Mouse (Mus musculus) spleen, postnatal 14 days (tissue): Measurements from ENCODE around the gene Ddr2.
"Not testable (repeated sequence)": the region's sequence is repeated elsewhere in the genome, so short reads cannot be mapped to it uniquely, and the experiment has no call there.

Experiments
- DNase-seq, 2 experiments: peaks; one replicate each; pipeline ENCODE4 v3.0.0; 2021 to 2022; ENCODE audit warnings: low spot score in 2 of 2

Ddr2 gene

DNA sequence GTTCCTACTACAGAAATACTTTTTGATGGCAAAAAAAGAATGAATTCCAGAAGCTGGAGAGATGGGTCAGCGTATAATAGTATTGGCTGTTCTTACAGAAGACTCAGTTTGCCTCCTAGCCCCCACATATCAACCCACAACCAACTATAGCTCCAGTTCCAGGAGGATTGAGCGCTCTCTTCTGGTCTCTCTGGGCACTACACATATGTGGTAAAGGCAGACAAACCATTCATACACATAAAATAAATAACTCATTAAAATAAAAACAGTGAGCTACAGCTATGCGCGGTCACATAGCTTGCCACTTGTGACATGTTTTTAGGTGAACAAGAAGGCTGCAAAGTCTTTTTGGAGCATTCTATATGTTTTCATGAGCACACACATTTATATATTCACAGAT is 71.2 kb downstream of the Ddr2 start:
- DNase-seq: no peak

DNA sequence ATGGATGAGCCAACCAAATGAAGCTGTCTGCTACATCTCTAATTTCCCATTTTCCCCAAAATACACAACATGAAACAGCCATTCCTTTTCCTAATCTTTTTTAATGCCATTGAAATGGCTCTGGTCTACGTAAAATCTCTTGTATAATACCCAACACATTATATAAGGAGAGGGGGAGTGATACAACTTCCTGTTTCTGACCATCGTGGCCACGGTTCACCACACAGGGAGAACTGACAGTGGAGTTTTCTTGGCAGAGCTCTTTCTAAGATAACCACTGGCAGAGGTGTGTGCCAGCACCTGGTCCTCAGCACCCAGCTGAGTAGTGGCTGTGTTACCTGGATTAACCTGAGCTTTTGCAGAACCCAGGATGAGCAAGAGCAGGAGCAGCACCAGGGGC is 75.0 kb downstream of the Ddr2 start:
- DNase-seq: no peak

DNA sequence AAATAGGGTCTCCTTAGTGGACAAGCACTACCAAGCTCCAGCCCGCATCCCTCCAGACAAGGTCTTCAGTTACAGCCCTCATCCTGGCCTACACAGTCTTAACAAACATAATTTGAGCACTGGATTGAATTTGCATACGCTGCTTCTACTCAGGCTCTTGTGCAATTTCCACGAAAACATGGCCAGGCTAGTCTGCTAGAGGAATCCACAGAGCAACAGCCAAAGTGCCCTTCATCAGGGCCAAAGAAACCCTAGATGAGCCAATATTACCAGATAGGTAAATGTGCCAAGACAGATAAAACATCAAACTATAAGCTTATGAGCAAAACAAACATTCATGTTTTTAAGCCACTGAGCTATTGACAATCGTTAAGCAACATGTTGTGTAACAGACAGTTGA is 75.6 kb downstream of the Ddr2 start:
- DNase-seq: no peak

DNA sequence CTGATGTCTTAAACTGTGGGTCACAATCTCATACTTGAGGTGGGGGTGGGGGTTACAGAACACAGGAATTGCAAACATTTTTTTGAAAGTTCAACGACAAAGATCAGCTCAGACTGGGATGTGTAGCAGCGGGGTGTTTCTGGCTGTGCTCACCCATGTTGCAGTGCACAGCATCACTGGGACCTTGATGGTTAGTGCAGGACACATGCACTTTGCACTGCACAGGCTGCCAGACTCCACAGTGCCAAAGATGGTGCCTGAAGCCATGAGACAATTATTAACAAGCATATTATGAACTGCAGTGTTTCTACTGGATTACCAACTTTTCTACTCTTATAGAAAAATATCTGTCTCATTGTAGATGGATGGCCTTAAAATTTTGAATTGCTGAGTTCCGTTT is 78.9 kb downstream of the Ddr2 start:
- no peak for DNase-seq

DNA sequence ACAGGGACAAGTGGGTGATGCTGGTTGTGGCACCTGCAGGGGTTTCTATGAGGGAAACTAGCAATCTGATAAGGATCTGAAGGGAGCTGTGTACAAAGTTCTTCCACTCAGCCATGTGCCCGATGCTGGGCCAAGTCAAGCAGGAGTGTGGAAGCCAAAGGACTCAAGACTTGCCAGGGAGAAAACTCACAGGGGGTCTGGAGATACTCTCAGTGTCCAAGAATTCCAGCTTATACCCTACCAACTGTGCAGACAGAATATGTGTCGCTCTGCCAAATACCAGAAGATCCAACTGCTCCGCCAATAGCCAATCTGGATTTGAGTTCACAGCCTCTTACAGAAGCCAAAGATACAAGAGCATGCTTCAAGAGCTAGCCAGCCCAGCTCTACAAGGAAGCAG is 95.8 kb downstream of the Ddr2 start:
- no peak for DNase-seq

DNA sequence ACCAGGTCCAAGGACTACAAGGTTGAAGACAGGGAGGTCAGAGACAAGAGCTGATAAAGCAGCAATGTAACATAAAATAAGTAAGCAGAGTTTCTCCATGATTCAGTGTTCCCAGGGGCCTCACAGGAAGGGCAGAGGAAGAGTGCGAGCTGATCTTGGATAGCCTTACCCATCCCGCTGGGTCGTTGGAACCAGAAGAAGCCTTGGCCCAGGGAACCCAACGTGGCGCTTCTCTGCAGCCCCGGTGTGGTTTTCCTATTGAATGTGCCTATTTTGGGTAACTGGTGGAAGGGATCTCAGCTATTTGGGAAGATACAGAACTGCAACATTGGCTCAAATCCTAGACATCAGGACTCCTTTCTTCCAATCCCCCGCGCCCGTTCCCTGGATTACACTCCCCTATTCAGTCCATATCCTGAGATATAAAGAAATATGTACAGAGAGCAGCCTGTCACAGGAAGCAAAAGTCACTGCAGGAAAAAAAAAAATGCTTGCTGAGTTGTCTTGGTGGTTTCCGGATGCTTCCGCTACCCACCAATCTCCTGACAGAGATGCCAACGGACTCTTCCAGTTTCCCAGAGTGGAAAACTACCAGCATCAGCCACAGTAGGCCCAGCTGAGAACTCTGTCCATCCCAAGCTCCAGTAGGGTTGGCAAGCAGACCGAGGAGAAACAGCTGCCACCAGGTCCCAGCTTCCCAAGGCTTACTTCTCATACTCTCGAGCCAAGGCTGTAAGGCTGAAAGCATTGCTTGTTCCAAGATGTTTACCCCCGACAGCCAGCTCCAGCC is 99.7 kb downstream of the Ddr2 start:
- no peak for DNase-seq

DNA sequence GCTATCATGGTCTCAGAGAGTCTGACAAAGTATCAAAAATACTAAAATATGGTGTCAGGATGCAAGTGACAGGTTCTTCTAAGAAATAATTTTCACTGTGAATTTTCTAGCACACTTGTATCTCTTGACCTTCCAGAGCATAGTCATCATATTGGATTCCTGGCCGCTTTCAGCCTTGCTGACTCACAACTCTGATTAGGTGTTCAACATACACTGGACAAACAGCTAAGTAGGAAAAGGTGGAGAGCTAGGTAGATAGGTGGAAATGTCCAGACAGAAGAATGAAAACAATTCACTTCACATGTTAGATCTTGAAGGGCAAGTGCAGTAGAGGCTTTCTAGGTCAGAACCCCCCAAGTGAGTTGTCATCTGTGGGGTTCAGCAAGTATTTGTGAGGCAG is 101.3 kb downstream of the Ddr2 start:
- DNase-seq: no peak

DNA sequence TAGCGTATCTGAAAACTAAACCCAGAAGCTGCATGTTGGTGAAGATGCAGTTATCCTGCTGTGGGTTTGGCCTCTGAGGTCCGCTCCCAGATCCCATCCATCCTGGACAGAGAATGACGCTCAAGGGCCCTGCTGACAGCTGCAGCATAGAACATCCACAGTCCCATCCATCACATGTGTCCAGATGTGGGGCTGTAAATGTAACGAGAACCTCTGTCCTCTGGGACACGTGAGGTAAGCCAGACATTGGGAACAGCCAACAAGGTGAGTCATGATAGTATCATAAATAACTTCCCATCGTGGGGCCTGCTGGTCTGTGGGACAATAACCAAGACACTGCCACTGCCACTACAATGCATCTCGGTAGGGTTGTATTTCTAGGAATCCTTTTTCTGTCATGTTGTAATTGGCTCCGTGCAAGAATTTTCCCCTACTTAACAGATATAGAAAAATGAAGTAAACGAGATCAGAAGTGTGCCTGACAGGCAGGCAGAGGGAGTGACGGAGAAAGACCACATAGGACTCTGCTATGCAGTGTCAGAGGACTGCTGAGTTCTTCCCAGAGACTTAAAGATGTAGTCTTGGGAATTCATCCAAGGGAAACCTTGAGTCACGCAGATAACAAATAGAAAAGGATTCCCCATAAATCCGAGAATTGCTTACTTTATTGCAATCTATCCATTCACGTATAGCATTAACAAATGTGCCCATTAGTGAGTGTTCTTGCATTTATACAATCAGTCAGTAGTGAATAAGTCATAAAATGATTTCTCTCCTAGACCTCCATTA is 101.9 kb downstream of the Ddr2 start:
- DNase-seq: no peak

DNA sequence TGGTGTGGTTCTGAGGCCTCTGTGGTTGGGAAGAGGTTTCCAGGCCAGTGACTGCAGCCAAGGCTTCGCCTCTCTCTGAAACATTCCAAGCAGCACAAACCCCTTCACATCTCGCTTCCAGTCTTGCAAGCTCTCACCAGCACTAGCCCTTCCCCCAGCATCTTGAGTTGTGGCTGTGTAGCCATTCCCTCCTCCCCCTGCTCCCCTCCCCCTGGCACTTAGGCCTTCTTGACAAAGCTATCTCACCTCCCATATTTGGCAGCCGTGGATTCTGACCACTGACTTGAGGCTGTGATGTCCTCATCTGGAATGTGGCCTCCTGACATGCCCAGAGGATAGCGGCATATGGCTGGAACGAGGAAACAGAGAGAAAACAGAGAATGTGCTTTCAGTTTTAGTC is 104.0 kb downstream of the Ddr2 start:
- DNase-seq: no peak

DNA sequence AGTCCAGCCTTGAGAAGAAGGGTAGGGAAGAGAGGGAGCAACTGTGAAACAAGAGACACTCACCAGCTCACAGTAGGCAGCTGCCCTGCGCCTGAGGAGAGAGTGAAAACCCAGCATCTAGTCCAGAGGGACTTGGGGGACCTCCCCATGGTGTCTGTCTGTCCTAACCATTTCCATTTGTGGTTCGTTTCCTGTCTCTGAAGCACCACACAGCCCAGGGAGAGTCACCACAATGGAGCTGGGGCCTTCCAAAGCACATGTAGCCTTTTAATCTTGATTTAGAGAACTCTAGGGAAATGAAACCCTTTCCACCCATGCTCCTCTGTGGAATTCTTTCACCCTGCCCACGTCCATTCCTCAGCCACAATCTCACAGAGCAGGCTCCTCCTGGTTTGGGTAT is 105.3 kb downstream of the Ddr2 start:
- no peak for DNase-seq

DNA sequence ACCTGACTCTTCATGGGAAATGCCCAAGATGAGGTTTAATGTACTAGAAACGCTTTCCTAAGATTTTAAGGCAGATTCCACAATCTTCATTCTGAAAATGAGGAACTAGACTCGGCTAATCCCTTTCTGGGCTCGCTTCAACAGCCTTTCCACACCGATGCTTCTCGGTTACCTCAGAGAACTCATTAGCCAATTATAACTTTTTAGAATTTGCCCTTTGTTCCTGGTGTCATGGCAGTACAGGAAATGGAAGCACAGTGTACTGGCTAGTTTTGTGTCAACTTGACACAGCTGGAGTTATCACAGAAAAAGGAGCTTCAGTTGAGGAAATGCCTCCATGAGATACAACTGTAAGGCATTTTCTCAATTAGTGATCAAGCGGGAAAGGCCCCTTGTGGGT is 116.7 kb downstream of the Ddr2 start:
- DNase-seq: not testable (repeated sequence)

DNA sequence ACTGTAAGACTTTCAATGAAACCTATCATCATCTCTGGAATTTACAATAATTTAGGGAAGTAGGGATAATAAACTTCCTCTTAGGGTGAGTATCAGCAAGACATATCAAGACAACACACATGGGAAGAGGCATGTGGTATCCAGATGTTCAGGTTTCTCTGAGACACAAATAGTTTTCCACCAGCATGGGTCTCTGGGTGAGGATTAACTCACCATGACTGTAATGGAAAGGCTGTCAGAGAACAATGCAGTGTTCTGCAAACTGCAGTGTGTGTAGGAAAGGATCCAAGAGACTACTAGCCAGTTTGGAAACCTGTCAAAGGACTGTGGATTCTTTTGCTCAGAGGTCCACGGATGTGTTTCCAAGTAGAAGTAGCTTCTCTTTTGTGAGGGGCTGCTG is 124.4 kb downstream of the Ddr2 start:
- no peak for DNase-seq

DNA sequence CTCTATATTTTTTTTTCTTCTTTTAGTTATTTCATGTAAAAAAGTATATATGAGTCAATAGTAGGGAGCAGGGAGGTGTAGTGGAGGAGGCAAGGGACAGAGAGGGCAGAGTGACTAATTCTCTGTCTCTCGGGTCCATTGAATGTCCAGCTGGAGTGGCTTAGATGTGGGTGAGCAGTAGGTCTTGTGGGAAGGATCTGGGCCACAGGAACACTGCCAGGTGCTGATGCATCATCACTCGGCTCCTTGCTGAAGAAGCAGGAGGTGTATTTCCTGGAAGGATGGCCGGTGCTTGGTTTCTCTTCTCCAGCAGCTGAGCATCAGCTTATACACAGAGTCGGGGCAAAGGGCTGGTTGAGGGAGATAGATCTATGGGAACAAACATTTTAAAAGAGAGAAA is 132.9 kb downstream of the Ddr2 start:
- DNase-seq: no peak

DNA sequence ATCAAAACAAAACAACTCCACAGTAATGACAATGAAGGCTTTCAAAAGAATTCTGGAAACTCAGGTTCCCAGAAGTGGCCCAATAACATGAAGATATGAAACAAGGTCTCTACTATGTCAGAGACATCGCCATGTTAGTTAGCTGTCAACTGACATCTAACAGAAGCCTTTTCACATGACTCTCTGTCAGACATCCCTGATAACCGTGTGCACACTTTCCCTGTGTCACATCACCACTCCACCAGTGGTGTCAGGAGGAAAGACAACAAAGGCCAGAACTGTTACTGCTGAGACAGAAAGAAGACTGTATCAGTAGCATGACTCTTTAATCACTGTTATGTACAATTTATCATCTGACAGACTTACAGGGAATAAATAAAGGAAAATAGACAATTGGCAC is 138.6 kb downstream of the Ddr2 start:
- DNase-seq: no peak

DNA sequence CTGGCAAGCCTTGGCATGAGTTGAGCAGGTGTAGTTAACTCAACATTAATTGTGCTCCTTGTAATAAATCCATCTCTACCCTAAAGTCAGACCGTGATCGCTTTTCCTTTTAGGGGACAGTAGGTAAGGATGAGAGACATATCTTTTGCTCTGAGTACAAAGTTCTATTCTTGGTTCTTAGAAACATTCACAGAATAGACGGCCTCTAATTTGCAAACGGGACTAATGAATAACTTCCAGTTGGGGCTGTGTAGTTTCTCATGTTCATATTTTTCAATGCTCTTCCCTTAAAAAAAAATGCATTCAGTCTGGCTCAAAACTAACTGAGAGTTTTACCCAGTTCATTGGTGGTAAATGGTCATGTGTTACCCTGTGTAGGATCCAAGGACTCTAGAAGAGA is 139.6 kb downstream of the Ddr2 start:
- no peak for DNase-seq

DNA sequence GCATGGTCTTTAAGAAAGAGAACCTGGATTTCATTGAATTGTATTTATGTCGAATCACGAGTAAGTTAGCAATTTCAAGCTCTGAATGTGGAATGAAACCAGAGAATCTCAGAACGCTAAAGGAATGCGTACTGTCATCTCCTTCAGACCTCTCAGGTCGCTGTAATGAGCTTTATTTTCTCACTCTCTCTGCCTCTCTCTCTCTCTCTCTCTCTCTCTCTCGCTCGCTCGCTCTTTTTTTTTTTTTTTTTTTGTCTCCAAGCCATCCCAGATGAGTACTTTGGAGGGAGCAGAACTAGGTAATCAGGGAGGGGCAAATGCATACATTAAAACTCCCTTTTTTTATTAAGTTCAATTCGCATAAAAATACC is 141.1 kb downstream of the Ddr2 start:
- DNase-seq: no peak

DNA sequence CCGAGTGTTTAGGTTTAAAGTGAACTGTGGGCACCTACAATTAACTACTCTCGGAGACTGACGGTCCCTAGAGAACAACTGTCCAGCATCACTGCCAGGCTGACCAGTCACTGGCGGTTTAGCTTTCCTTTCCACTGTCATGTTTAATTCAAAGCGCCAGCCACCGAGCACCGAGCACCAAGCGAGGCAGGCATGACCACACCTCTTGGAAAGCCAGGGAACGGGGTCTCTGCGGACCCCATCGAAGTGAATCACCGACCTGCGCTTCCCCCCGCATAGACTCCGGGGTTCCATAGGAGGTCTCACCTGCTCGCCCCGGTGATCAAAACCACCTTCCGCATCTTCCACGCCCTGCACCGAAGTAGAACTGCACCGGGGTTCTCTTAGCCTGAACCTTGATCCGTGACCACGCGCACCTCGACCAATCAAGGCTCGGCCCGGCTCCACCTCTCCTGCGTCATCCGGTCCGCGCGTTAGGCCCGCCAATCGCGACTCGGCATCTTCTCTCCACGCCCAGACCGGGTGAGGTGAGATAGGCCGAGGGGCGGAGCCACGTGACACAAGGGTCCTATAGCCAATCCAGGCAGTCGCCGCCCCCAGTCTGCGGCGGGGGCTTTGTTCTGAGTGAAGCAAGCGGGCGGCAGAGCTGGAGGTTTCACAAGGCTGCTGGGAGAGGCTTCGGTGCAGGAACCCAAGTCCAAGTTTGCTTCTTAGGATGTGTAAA is 141.6 kb downstream of the Ddr2 start, which contains the start of gene Hsd17b7:
Hsd17b7 (minus strand) TSS at position 450 of the 724 bp plus-strand sequence.
- DNase-seq: peak; percentile 92 to 93

DNA sequence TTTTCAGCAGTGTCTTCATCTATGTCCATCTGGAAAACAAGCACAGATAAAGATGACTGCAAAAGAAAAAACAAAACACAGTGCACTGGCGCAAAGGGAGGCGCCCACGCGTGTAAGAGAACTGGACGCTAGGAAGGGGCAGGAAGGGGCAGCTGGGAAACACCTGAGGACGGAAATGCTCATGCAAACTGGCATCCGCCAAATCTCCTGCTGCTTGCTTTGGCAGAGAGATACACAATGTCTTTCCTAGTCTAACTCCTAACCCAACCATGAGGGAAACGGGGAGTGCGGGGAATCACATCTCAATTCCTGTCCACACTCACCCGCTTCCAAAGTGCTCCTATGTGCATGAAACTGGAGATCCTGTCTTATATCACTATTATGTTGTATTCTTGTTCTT is 157.5 kb downstream of the Ddr2 start:
- DNase-seq: no peak

DNA sequence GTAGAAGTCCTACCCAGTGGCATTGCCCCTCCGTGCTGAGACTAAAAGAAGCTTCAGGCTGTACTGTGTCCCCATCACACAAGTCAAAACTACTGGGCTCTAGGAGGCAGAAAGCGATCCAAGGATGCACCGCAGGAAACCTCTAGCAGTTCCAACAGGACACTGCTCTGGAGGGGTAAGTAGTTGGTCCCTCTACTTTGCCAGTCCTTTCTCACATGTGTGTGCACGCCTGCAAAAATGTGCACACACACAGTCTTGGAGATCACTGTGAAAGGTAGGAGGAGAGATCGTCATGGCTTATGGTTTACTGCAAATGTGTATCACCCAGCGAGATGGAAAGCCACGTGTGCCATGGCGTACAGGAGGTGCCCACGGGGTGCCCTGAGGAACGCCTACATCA is 157.9 kb downstream of the Ddr2 start:
- no peak for DNase-seq

DNA sequence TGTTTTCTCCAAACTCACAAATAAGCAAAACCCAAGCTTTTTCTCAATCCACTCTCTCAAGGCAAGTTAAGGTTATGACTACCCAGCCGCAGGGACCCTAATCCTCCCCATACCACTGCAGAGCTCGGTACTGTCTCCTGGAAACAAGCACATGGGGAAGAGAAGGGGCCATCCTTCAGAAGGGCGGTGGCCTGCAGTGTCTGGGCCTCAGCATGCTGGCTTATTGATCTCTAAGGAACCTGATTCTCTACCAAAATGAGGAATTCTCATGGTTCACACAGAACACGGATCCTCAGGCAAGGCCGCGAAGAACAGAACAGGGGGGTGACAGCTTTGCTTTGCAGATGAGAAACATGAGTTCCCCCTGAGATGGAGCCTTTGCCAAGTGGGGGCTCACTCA is 159.0 kb downstream of the Ddr2 start:
- DNase-seq: no peak

DNA sequence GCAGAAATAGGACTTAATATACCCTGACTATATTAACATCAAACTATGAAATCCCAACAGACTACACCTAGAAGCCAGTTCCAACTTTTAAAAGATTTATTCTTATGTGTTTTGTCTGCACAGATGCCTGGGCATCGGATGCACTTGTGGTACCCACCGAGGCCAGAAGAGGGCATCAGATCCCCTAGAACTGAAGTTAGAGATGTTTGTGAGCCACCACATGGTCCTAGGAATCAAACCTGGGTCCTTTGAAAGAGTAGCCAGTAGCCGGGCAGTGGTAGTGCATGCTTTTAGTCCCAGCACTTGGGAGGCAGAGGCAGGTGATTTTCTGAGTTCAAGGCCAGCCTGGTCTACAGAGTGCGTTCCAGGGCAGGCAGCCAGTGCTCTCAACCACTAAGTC is 159.9 kb downstream of the Ddr2 start:
- no peak for DNase-seq

DNA sequence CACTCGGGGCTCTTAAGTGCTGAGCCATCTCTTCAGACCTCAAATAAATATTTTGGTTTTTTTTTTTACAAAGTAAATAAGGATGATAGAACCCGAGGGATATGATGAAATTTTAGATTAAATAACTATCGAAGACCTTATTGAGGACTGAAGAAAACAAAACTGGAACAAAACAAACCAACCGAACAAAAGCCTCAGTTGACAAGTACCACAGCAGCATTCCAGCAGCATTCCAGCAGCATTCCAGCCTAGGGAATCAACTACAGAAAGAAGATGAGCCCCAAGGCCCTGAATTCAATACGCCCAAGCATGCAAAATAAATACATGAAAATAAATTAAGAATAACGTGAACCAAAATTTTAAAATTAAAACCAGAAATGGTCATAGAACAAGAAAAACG is 160.6 kb downstream of the Ddr2 start:
- no peak for DNase-seq

DNA sequence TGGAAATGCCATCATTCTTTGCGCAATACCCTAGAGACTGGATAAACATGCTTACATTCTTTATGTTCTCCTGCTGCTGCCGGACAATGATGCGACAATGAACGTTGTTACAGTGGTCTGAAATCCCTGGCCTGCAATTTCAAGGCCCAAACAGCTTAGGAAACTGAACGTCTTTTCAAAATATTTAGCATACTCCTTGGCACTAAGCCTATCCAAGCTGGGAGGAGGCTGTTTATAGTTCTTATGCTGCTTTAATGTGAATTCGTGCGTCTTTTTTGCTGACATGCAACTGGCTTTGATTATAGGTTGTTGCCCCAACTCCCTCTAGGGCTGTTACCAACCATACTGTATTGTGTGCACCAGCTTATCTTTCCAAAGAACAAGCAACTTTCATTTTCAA is 161.7 kb downstream of the Ddr2 start:
- no peak for DNase-seq
